Mouse (Mus musculus) thymus, adult 2 months (tissue): ENCODE data around the gene Prkg1.

Experiments used
- CTCF ChIP-seq: fragments of 200-500 bp; IDR thresholded peaks from 2 replicates; pipeline ENCODE4 v1.5.1; 2012; ENCODE audit warnings: mild to moderate bottlenecking, control low read depth, low read length, moderate library complexity, borderline replicate concordance; ENCODE audit not compliant: control insufficient read depth, poor library complexity, insufficient read depth; ENCODE audit errors: extremely low read depth
- POLR2A ChIP-seq: fragments of 200-500 bp; IDR thresholded peaks from 2 replicates; pipeline ENCODE4 v1.6.1; 2012; ENCODE audit warnings: mild to moderate bottlenecking, low read length, control low read depth, moderate library complexity; ENCODE audit not compliant: control insufficient read depth, poor library complexity, insufficient read depth; ENCODE audit errors: extremely low read depth

GRCm38 (mm10) chr19:30948202-30948601, 816.6 kb downstream of the Prkg1 start:
- TF ChIP-seq POLR2A (no peak), CTCF (no peak)
